Mouse (Mus musculus): ENCODE data around the gene AC124108.1. TPM values are rescaled to one million over a fixed set of nuclear protein-coding genes. Genes with fewer than 3 reads are reported as not detected.
A peak's percentile ranks its signal among the peaks of the same experiment; 100 is the strongest.

Gene AC124108.1
- total and polyA plus RNA-seq, 3 experiments, result not detected

GRCm38 (mm10) chr1:132145973-132146685, 45.1 kb upstream of the AC124108.1 start:
- H3K27me3 ChIP-seq (replicated peaks), result peaks cover 35% of the 10 kb centered on the region
- DNase-seq (ENCODE audit: extremely low read depth), result no peak
- in situ Hi-C loops (cut with MboI; ENCODE audit: low pct_ligation_motif_present, low pct_unique_long_range_greater_than_20kb, low sequenced_read_pairs) (no loop called here), dilution Hi-C loops (cut with MboI; ENCODE audit: extremely low pct_ligation_motif_present, extremely low pct_unique_long_range_greater_than_20kb, low sequenced_read_pairs) (no loop called here)
- no peak overlapping the region for H3K4me2 ChIP-seq (ENCODE audit: insufficient read depth, low read depth, poor library complexity, severe bottlenecking)
- TF ChIP-seq ZMIZ1 (IDR thresholded peaks at IDR 0.05; ENCODE audit: low read depth, low read length) (no peak), NRF1 (IDR thresholded peaks at IDR 0.05; ENCODE audit: low read depth, low read length) (no peak), RAD21 (IDR thresholded peaks at IDR 0.05; ENCODE audit: low read depth, low read length) (no peak), RCOR1 (conservative IDR thresholded peaks at IDR 0.05; ENCODE audit: low read depth, low read length) (no peak), POLR2AphosphoS2 (IDR thresholded peaks at IDR 0.05; ENCODE audit: low read depth, low read length) (no peak), E2F4 (IDR thresholded peaks at IDR 0.05; ENCODE audit: insufficient replicate concordance, low read depth, low read length) (no peak), GABPA (IDR thresholded peaks at IDR 0.05; ENCODE audit: insufficient replicate concordance, low read depth, low read length) (no peak), TCF12 (IDR thresholded peaks at IDR 0.05; ENCODE audit: low read depth, low read length) (no peak), MEF2A (IDR thresholded peaks at IDR 0.05; ENCODE audit: borderline replicate concordance, low read depth, low read length) (no peak), UBTF (IDR thresholded peaks at IDR 0.05; ENCODE audit: low read depth, low read length) (no peak), IRF4 (IDR thresholded peaks at IDR 0.05; ENCODE audit: low read depth, low read length) (no peak), ETS1 (conservative IDR thresholded peaks at IDR 0.05; ENCODE audit: low read depth, low read length) (no peak), HCFC1 (IDR thresholded peaks at IDR 0.05; ENCODE audit: low read depth, low read length) (no peak), USF1 (IDR thresholded peaks at IDR 0.05; ENCODE audit: low read depth, low read length) (no peak), MXI1 (IDR thresholded peaks at IDR 0.05; ENCODE audit: low read depth, low read length) (no peak), SIN3A (IDR thresholded peaks at IDR 0.05; ENCODE audit: low read length) (no peak), USF2 (conservative IDR thresholded peaks at IDR 0.05; ENCODE audit: low read depth, low read length) (no peak), KAT2A (IDR thresholded peaks at IDR 0.05; ENCODE audit: insufficient replicate concordance, low read length) (no peak), TBP (conservative IDR thresholded peaks at IDR 0.05; ENCODE audit: low read depth, low read length) (no peak)
- no peaks in the 10 kb centered on the region for H3K9me3 ChIP-seq (replicated peaks; ENCODE audit: low read length)
- no peak overlapping the region for H3K27ac ChIP-seq (ENCODE audit: insufficient read depth, low read depth)
- H3K4me1 ChIP-seq (ENCODE audit: control insufficient read depth in 1 of 2, insufficient read depth in 2 of 2), result peaks cover 10 to 25% of the 10 kb centered on the region in 2 experiments
- no peak overlapping the region for H3K9ac ChIP-seq (ENCODE audit: insufficient read depth, low read depth)
- no peaks in the 10 kb centered on the region for H3K36me3 ChIP-seq (replicated peaks in 1 of 2; ENCODE audit: control insufficient read depth in 1 of 2, insufficient read depth in 1 of 2, low read length in 1 of 2)
- no peaks in the 10 kb centered on the region for H3K79me2 ChIP-seq (replicated peaks; ENCODE audit: control insufficient read depth, extremely low read depth, insufficient read depth, poor library complexity, severe bottlenecking)
- no peak overlapping the region for H3K4me3 ChIP-seq (replicated peaks in 1 of 3; ENCODE audit: low read depth in 2 of 3, low read length in 2 of 3, poor library complexity in 1 of 3)

GRCm38 (mm10) chr1:132149410-132149809, 41.8 kb upstream of the AC124108.1 start:
- no peak overlapping the region for H3K27ac ChIP-seq (ENCODE audit: insufficient read depth, low read depth)
- H3K9ac ChIP-seq (ENCODE audit: insufficient read depth, low read depth), result no peak overlapping the region
- no peaks in the 10 kb centered on the region for H3K9me3 ChIP-seq (replicated peaks; ENCODE audit: low read length)
- TF ChIP-seq PAX5 (IDR thresholded peaks at IDR 0.05; ENCODE audit: low read length) (no peak), BHLHE40 (IDR thresholded peaks at IDR 0.05; ENCODE audit: low read depth, low read length) (peak; percentile 58), NELFE (IDR thresholded peaks at IDR 0.05; ENCODE audit: low read depth, low read length) (no peak), POLR2A (IDR thresholded peaks at IDR 0.05; ENCODE audit: low read depth, low read length) (no peak), CHD1 (IDR thresholded peaks at IDR 0.05; ENCODE audit: low read depth, low read length) (no peak), ZC3H11A (IDR thresholded peaks at IDR 0.05; ENCODE audit: low read depth, low read length) (no peak), TBP (conservative IDR thresholded peaks at IDR 0.05; ENCODE audit: low read depth, low read length) (no peak)
- peaks cover 21% of the 10 kb centered on the region for H3K27me3 ChIP-seq (replicated peaks)
- no peaks in the 10 kb centered on the region for H3K79me2 ChIP-seq (replicated peaks; ENCODE audit: control insufficient read depth, extremely low read depth, insufficient read depth, poor library complexity, severe bottlenecking)
- DNase-seq (ENCODE audit: extremely low read depth), result no peak
- H3K36me3 ChIP-seq (replicated peaks in 1 of 2; ENCODE audit: control insufficient read depth in 1 of 2, insufficient read depth in 1 of 2, low read length in 1 of 2), result no peaks in the 10 kb centered on the region
- no peak overlapping the region for H3K4me2 ChIP-seq (ENCODE audit: insufficient read depth, low read depth, poor library complexity, severe bottlenecking)
- peaks cover 12 to 34% of the 10 kb centered on the region in 2 experiments for H3K4me1 ChIP-seq (ENCODE audit: control insufficient read depth in 1 of 2, insufficient read depth in 2 of 2)
- in situ Hi-C loops (cut with MboI; ENCODE audit: low pct_ligation_motif_present, low pct_unique_long_range_greater_than_20kb, low sequenced_read_pairs), result no loop called here
- H3K4me3 ChIP-seq (replicated peaks in 1 of 3; ENCODE audit: low read depth in 2 of 3, low read length in 2 of 3, poor library complexity in 1 of 3), result no peak overlapping the region
- dilution Hi-C loops (cut with MboI; ENCODE audit: extremely low pct_ligation_motif_present, extremely low pct_unique_long_range_greater_than_20kb, low sequenced_read_pairs), result no loop called here
